Mouse (Mus musculus) MEL (cell line): ENCODE measurements at regions not wholly inside any gene's neighbourhood (a gene's known extent, or its start where the extent isn't known, plus 50 kb on each side); places are given as distances from the start of the nearest gene placed in this dataset.

Experiments
- CTCF ChIP-seq, 3 experiments: IDR thresholded peaks in 2 of 3; conservative IDR thresholded peaks in 1 of 3; 2 replicates each; pipeline ENCODE4 v1.5.1; 2011 to 2012; ENCODE audit warnings: low read length in 3 of 3, low read depth in 2 of 3, mild to moderate bottlenecking in 2 of 3, improper control_type of control experiment in 1 of 3, inconsistent platforms in 1 of 3, mixed read lengths in 1 of 3, moderate library complexity in 1 of 3; ENCODE audit not compliant: control insufficient read depth in 1 of 3, insufficient read depth in 1 of 3, poor library complexity in 1 of 3, severe bottlenecking in 1 of 3
- EP300 ChIP-seq, 2 experiments: IDR thresholded peaks; 2 replicates each; pipeline ENCODE4 v1.6.1; 2011; ENCODE audit warnings: improper control_type of control experiment in 2 of 2, low read length in 2 of 2, low read depth in 1 of 2, mild to moderate bottlenecking in 1 of 2
- GATA1 ChIP-seq: IDR thresholded peaks from 2 replicates; pipeline ENCODE4 v1.6.1; 2011; ENCODE audit warnings: low read depth, low read length, improper control_type of control experiment
- MXI1 ChIP-seq: IDR thresholded peaks from 2 replicates; pipeline ENCODE4 v1.6.1; 2011; ENCODE audit warnings: mild to moderate bottlenecking, low read depth, low read length, improper control_type of control experiment
- POLR2A ChIP-seq, 2 experiments: IDR thresholded peaks; 2 replicates each; pipeline ENCODE4 v1.6.1; 2011 to 2012; ENCODE audit warnings: low read length in 2 of 2, mild to moderate bottlenecking in 2 of 2, control low read depth in 1 of 2, improper control_type of control experiment in 1 of 2, low read depth in 1 of 2, moderate library complexity in 1 of 2; ENCODE audit not compliant: control insufficient read depth in 1 of 2, insufficient read depth in 1 of 2, poor library complexity in 1 of 2
- RCOR1 ChIP-seq: IDR thresholded peaks from 2 replicates; pipeline ENCODE4 v1.6.1; 2012; ENCODE audit warnings: low read depth, mild to moderate bottlenecking, inconsistent platforms, low read length, improper control_type of control experiment
- SIN3A ChIP-seq: IDR thresholded peaks from 2 replicates; pipeline ENCODE4 v1.6.1; 2012; ENCODE audit warnings: low read length, improper control_type of control experiment, inconsistent platforms
- UBTF ChIP-seq: IDR thresholded peaks from 2 replicates; pipeline ENCODE4 v1.6.1; 2012; ENCODE audit warnings: low read depth, mild to moderate bottlenecking, inconsistent platforms, low read length, improper control_type of control experiment, moderate library complexity, borderline replicate concordance; ENCODE audit not compliant: insufficient read depth
- ZMIZ1 ChIP-seq: IDR thresholded peaks from 2 replicates; pipeline ENCODE4 v1.6.1; 2012; ENCODE audit warnings: low read depth, mild to moderate bottlenecking, inconsistent platforms, low read length, improper control_type of control experiment, moderate library complexity

DNA sequence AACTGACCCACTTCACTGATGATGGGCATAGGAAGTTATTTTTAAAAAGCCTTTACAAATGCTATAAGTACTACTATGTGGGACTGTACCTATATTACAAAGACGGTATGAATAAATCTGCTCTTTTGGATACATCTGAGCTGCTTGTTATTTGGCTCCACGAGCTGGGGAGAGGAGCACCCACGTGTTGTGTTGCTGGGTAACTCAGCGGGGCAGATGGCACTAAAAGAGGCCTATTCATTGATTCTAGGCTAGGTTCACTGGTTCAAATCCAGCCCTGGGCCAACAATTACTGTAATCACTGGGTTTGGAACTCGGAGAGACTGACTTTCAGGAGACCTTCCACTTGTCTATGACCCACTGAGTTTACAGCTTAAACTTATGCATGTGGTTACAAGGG is 176.0 kb upstream of the Cadm1 start:
- TF ChIP-seq CTCF (IDR thresholded peaks at IDR 0.05 in 2 of 3, conservative IDR thresholded peaks at IDR 0.05 in 1 of 3; ENCODE audit: control insufficient read depth in 1 of 3, insufficient read depth in 1 of 3, low read depth in 2 of 3, low read length in 3 of 3, poor library complexity in 1 of 3, severe bottlenecking in 1 of 3) = no peak
- no peak for TF ChIP-seq UBTF
- no peak for TF ChIP-seq POLR2A (IDR thresholded peaks at IDR 0.05; ENCODE audit: control insufficient read depth in 1 of 2, insufficient read depth in 1 of 2, low read depth in 1 of 2, low read length in 2 of 2, poor library complexity in 1 of 2)
- no peak for TF ChIP-seq MXI1
- no peak for TF ChIP-seq GATA1
- TF ChIP-seq EP300 (IDR thresholded peaks at IDR 0.05; ENCODE audit: low read depth in 1 of 2, low read length in 2 of 2) = no peak
- no peak for TF ChIP-seq SIN3A
- TF ChIP-seq RCOR1 = no peak
- no peak for TF ChIP-seq ZMIZ1
